Mouse (Mus musculus) kidney, postnatal 0 days (tissue): ENCODE measurements at regions not wholly inside any gene's neighbourhood (a gene's known extent, or its start where the extent isn't known, plus 50 kb on each side); places are given as distances from the start of the nearest gene placed in this dataset.

Source experiments
- ATAC-seq: fragments of 200-750 bp; cut with Nextera tagmentation; replicated peaks from 2 replicates; pipeline ENCODE4 v1.8.0; 2017; ENCODE audit warnings: low read depth, moderate number of reproducible peaks, moderate TSS enrichment, moderate library complexity; ENCODE audit not compliant: low FRiP score
- DNase-seq: peaks from one replicate; pipeline ENCODE4 v3.0.0-alpha.2; 2016; ENCODE audit warnings: low spot score
- H3K27ac ChIP-seq: fragments of 300-500 bp; sonication (generic); 2 replicates; pipeline ENCODE4 v1.5.1; 2014; ENCODE audit warnings: mild to moderate bottlenecking
- H3K27me3 ChIP-seq: fragments of 300-500 bp; sonication (generic); 2 replicates; pipeline ENCODE4 v1.6.1; 2014; ENCODE audit warnings: low read length, mixed read lengths; ENCODE audit not compliant: insufficient read depth
- H3K36me3 ChIP-seq: fragments of 300-500 bp; sonication (generic); 2 replicates; pipeline ENCODE4 v1.6.1; 2014; ENCODE audit warnings: low read length, mixed read lengths; ENCODE audit not compliant: insufficient read depth
- H3K4me1 ChIP-seq: fragments of 300-500 bp; sonication (generic); replicated peaks from 2 replicates; pipeline ENCODE4 v1.6.1; 2014; ENCODE audit warnings: antibody characterized with exemption, low read length, mixed read lengths; ENCODE audit not compliant: insufficient read depth
- H3K4me2 ChIP-seq: fragments of 300-500 bp; sonication (generic); 2 replicates; pipeline ENCODE4 v1.6.1; 2014; ENCODE audit warnings: mild to moderate bottlenecking, low read length, moderate library complexity, mixed read lengths
- H3K4me3 ChIP-seq: fragments of 300-500 bp; sonication (generic); replicated peaks from 2 replicates; pipeline ENCODE4 v1.5.1; 2014; ENCODE audit warnings: low read depth, low read length
- H3K9ac ChIP-seq: fragments of 300-500 bp; sonication (generic); 2 replicates; pipeline ENCODE4 v1.6.1; 2014; ENCODE audit warnings: low read depth, low read length
- H3K9me3 ChIP-seq: fragments of 300-500 bp; sonication (generic); replicated peaks from 2 replicates; pipeline ENCODE4 v1.6.1; 2016; ENCODE audit warnings: low read length, inconsistent platforms, mixed read lengths
- CTCF ChIP-seq: IDR thresholded peaks from 2 replicates; pipeline ENCODE4 v1.5.1; 2016; ENCODE audit warnings: antibody characterized with exemption, low read depth, mild to moderate bottlenecking, moderate library complexity
- WGBS: fragments of 180-500 bp; shearing (Covaris S2); extraction: QIAGEN DNeasy Blood & Tissue Kit; methylation state at CpG from one replicate; pipeline ENCODE4 v1.1.7; 2014; 5-methylcytosine and 5-hydroxymethylcytosine counted together

- Histone ChIP-seq H3K27ac (no peak overlapping the region), H3K4me3 (no peak overlapping the region), H3K36me3 (no peaks in the 10 kb centered on the region), H3K9me3 (no peaks in the 10 kb centered on the region), H3K4me1 (no peaks in the 10 kb centered on the region), H3K4me2 (no peak overlapping the region), H3K27me3 (no peaks in the 10 kb centered on the region), H3K9ac (no peak overlapping the region)
- no peak for ATAC-seq
- WGBS: 89% methylated on average over 5 of the region's 5 CpGs
- DNase-seq: no peak
- no peak for TF ChIP-seq CTCF
Observed at GRCm38 (mm10) chr10:116726031-116726430, 144.7 kb upstream of the Cnot2 start.

GRCm38 (mm10) chr10:116721986-116722385 lies 140.7 kb upstream of the Cnot2 start:
- Histone ChIP-seq H3K9ac (no peak overlapping the region), H3K4me3 (no peak overlapping the region), H3K4me1 (no peaks in the 10 kb centered on the region), H3K36me3 (no peaks in the 10 kb centered on the region), H3K9me3 (no peaks in the 10 kb centered on the region), H3K4me2 (no peak overlapping the region), H3K27ac (no peak overlapping the region), H3K27me3 (no peaks in the 10 kb centered on the region)
- no peak for TF ChIP-seq CTCF
- ATAC-seq (no peak), DNase-seq (no peak)
- 94% methylated on average over 9 of the region's 9 CpGs for WGBS

GRCm38 (mm10) chr10:116719616-116720015 lies 138.3 kb upstream of the Cnot2 start:
- Histone ChIP-seq H3K4me2 (no peak overlapping the region), H3K9me3 (no peaks in the 10 kb centered on the region), H3K9ac (no peak overlapping the region), H3K27me3 (no peaks in the 10 kb centered on the region), H3K4me1 (no peaks in the 10 kb centered on the region), H3K27ac (no peak overlapping the region), H3K36me3 (no peaks in the 10 kb centered on the region), H3K4me3 (no peak overlapping the region)
- DNase-seq (no peak), ATAC-seq (no peak)
- WGBS: 87% methylated on average over 5 of the region's 5 CpGs
- no peak for TF ChIP-seq CTCF

GRCm38 (mm10) chr10:116717961-116718360 lies 136.7 kb upstream of the Cnot2 start:
- Histone ChIP-seq H3K4me3 (no peak overlapping the region), H3K27ac (no peak overlapping the region), H3K4me2 (no peak overlapping the region), H3K27me3 (no peaks in the 10 kb centered on the region), H3K36me3 (no peaks in the 10 kb centered on the region), H3K9ac (no peak overlapping the region), H3K4me1 (no peaks in the 10 kb centered on the region), H3K9me3 (no peaks in the 10 kb centered on the region)
- TF ChIP-seq CTCF: no peak
- ATAC-seq: no peak
- 80% methylated on average over 10 of the region's 10 CpGs for WGBS
- no peak for DNase-seq

- Histone ChIP-seq H3K9me3 (no peaks in the 10 kb centered on the region), H3K27me3 (no peaks in the 10 kb centered on the region), H3K4me2 (no peak overlapping the region), H3K9ac (no peak overlapping the region), H3K36me3 (no peaks in the 10 kb centered on the region), H3K4me1 (no peaks in the 10 kb centered on the region), H3K4me3 (no peak overlapping the region), H3K27ac (no peak overlapping the region)
- no peak for ATAC-seq
- no peak for TF ChIP-seq CTCF
- no peak for DNase-seq
- whole genome bisulfite sequencing: 88% methylated on average over 4 of the region's 4 CpGs
Observed at GRCm38 (mm10) chr10:116717017-116717643, 135.8 kb upstream of the Cnot2 start.

- Histone ChIP-seq H3K9ac (no peak overlapping the region), H3K9me3 (no peaks in the 10 kb centered on the region), H3K27me3 (no peaks in the 10 kb centered on the region), H3K36me3 (no peaks in the 10 kb centered on the region), H3K27ac (no peak overlapping the region), H3K4me3 (no peak overlapping the region), H3K4me2 (no peak overlapping the region), H3K4me1 (no peaks in the 10 kb centered on the region)
- ATAC-seq: no peak
- DNase-seq: no peak
- 48% methylated on average over 11 of the region's 11 CpGs for WGBS
- TF ChIP-seq CTCF: no peak
Observed at GRCm38 (mm10) chr10:116713456-116713855, 132.1 kb upstream of the Cnot2 start.

- ATAC-seq (no peak), DNase-seq (no peak)
- Histone ChIP-seq H3K4me1 (no peaks in the 10 kb centered on the region), H3K27ac (no peak overlapping the region), H3K9ac (no peak overlapping the region), H3K4me2 (no peak overlapping the region), H3K36me3 (no peaks in the 10 kb centered on the region), H3K9me3 (no peaks in the 10 kb centered on the region), H3K27me3 (no peaks in the 10 kb centered on the region), H3K4me3 (no peak overlapping the region)
- TF ChIP-seq CTCF: no peak
- 86% methylated on average over 6 of the region's 6 CpGs for WGBS
Observed at GRCm38 (mm10) chr10:116707025-116707424, 125.7 kb upstream of the Cnot2 start.
